Mouse (Mus musculus) kidney, adult 9 months (tissue): ENCODE data around the gene Htr6.

Experiments used
- DNase-seq: peaks from one replicate; pipeline ENCODE4 v3.0.0; 2022

Htr6 gene

DNA sequence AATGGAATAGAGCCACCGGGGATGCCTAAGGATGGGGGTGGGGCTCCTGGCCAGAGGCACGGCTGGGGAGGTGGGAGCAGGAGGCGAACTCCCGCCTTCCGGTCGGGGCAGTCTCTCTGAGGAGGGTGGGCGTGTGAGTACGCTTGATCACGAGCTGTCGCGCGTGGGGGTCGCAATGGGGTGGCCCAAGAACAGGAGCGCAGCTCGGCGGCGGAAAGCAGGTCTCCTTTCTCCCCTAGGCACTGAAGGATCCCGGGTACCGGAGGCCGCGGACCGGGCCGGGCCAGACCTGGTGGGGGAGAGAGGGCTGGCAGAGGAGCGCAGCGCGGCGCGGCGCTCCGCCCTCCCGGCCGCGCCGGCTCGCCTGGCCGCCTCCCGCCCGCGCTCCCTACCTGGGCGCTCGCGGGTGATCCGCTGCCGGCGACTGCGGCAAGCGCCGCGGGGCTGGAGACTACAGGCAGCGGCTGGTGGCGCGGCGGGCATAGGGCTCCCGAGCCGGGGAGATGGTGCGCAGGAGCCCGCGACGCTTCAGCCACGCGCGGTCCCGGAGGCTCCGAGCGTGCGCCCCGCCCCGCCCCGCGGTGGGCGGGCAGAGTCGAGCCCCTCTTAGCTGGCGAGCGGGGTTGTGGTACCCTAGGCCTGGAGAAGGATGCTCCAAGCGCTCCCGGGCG is at the start of gene Htr6:
Gene Htr6, minus strand, starts transcription at position 530 of the 671 bp plus-strand sequence.
- no peak for DNase-seq

DNA sequence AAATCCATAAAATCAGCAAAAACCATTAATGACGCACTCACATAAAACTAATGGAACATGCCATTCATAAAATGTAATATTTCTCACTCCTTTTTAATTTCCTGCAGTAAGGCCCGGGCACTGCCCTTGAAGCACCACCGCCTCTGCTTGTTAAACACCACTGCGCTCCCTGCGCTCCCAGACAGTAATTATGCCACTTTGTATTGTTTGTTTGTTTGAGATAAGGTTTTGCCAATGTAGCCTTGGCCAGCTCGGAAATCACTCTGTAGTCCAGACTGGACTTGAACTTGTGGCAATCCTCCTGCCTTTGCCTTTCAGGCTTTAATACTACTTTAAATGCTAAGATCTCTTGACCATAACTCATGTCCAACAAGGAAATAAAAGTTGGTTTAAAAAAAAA is 49.6 kb upstream of the Htr6 start:
- DNase-seq = no peak

- no peak for DNase-seq
Measured at GRCm38 (mm10) chr4:139122557-139122956, 47.2 kb upstream of the Htr6 start.

DNA sequence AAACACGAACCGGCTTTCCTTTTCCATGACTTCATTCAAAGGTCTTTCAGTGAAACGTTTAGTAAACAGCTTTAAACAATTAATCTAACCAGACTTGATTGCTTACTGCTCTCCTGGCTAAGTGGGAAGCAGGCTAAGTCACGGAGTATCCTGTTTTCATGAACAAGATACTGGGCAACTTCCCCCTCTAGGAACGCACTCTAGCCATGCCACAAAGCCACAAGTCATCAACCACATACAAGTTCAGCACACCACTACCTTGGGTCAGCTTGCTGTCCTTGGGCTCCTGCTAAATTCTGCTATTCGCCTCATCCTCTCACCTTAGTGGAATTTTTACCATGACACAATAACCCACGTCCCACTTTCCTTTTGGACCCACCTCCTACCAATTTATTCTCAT is 45.6 kb upstream of the Htr6 start:
- no peak for DNase-seq

GRCm38 (mm10) chr4:139120281-139120814 is 45.0 kb upstream of the Htr6 start:
- no peak for DNase-seq

GRCm38 (mm10) chr4:139116356-139117063 is 41.1 kb upstream of the Htr6 start:
- peak; percentile 67 for DNase-seq

GRCm38 (mm10) chr4:139115721-139116120 is 40.4 kb upstream of the Htr6 start:
- no peak for DNase-seq

- DNase-seq = peak; percentile 54
Measured at GRCm38 (mm10) chr4:139112482-139112881, 37.1 kb upstream of the Htr6 start.

DNA sequence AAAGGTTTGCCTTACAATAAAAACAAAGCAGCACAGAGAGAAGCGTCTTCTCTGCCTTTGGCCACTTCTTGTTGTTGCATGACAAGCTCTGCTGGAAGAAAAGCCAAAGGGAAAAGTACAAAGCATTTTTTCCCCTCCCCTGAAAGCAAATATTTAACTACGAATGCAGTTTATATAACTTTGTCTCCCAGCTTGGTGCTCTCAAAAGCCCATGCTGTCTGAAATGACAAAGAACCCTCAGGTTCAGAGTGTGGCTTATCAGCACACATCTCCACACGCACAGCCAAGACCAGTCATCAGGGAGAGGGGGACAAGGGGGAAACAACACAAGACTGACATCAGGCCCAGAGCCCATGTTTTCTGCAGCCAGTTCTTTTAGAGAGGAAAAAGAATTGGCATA is 36.1 kb upstream of the Htr6 start:
- DNase-seq = peak; percentile 89

DNA sequence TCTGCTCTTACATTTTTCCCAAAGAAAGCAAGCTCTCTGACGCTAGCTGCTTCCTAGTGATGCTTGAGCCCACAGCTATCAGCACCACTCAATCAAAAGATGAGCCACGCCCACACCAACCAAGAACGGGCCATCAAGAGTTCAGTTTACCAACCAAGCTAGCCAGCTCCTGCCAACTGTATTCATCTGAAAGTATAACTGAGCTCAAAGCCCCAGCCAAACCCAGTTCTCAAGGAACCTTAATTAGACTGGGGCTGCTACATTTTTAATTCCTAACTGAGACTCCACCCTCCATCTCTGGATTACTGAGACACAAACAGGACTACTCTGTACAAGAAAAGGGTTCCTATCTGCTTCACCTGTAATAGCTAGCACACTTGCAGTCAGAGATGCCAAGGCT is 35.5 kb upstream of the Htr6 start:
- DNase-seq = peak; percentile 75

- no peak for DNase-seq
Measured at GRCm38 (mm10) chr4:139105453-139105852, 30.1 kb upstream of the Htr6 start.

DNA sequence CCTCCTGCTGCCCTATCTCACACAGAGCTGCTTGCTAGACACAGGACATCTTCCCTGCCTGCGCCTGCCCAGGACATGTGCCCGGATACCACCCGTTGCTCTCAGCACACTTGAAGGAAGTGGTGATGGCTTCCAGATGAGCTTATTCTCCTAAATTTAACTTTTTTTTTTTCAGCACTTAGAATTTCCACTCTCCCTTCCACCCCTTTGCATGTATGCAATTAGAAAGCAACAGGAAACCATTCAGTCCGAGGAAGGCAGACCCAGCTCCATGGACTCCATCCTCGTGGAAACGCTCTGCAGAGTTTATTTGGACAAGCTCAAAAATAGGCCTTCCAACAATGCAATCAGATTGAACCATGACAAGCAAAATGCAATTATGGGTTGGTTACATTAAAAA is 26.2 kb upstream of the Htr6 start:
- DNase-seq = no peak

DNA sequence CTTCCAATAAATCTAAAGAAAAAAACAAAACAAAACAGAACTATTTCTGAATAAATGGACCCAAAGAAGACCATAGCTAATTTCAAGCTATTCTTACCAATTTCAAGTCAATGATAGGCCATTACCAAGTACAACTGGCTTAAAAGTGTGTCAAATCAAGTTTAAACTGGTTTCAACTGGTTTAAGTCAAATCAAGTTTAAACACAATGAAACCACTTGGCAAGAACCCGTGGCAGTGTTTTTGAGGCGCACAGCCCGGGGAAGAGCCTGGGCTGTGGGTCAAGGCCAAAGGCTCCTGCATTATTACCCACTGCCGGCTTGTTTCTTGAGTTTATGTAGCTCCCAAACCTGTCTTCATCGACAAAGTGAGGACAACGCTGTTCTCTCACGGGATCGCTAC is 25.0 kb upstream of the Htr6 start:
- DNase-seq = no peak

DNA sequence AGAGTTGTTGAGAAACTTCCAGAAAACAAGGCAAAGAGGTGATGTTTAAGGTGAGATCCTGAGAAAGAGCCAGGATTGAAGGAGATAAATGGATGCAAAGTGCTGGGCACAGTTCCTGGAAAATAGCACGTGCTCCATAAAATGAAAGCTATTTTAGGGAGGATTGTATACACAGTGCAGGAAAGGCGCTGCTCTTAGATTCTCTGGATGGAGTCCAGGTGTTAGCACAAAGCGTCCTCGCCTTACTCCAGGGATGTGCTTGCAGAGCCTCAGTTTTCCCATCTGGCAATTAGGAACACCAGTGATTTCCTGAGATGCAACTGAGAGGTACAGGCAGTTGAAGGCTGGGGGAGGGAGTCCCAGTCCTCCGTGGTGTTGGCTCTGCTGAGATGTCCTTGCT is 20.8 kb upstream of the Htr6 start:
- DNase-seq = no peak

GRCm38 (mm10) chr4:139095406-139095805 is 20.0 kb upstream of the Htr6 start:
- peak; percentile 72 for DNase-seq

- no peak for DNase-seq
Measured at GRCm38 (mm10) chr4:139093196-139093530, 17.8 kb upstream of the Htr6 start.

DNA sequence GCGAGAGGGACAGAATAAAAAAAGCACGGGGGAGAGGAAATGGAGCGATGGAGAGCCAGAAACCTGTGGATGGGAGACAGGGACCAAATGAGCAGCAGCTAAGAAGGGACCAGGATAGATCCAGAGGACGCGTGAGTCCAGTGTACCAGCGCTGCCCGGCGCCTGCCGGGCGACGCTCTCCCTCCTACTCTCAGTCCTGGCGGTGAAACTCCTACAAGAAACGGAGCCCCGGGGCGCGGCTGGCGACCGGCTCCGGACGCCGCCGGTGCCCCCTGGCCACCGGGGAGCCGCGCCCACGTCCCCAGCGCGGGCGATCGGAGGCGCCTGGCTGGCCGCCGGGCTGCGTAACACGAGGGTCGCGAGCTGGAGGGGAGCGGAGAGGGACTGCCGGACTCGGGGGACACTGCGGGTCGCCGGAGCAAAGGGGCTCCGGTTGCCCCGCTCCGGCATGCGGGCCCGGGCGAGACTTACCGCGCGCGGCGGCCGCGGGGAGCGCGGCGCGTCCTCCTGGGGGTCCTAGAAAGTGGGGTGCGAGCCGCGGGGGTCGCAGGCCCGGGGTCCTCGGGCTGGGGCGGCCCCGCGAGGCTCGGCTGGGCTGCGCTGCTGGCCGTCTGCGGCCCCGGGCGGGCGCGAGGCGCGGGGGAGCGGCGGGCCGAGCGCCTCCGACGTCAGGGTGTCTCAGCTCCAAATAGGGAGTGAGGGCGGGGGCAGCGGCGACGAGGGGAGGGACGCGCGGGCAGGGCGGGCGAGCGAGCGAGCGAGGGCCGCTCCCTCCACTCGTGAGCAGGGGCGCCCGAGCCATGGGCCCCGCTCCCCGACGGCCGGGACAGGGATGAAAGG is 17.2 kb upstream of the Htr6 start, which contains the start of gene Nbl1:
Gene Nbl1, minus strand, starts transcription at position 638 of the 840 bp plus-strand sequence.
- DNase-seq = no peak

DNA sequence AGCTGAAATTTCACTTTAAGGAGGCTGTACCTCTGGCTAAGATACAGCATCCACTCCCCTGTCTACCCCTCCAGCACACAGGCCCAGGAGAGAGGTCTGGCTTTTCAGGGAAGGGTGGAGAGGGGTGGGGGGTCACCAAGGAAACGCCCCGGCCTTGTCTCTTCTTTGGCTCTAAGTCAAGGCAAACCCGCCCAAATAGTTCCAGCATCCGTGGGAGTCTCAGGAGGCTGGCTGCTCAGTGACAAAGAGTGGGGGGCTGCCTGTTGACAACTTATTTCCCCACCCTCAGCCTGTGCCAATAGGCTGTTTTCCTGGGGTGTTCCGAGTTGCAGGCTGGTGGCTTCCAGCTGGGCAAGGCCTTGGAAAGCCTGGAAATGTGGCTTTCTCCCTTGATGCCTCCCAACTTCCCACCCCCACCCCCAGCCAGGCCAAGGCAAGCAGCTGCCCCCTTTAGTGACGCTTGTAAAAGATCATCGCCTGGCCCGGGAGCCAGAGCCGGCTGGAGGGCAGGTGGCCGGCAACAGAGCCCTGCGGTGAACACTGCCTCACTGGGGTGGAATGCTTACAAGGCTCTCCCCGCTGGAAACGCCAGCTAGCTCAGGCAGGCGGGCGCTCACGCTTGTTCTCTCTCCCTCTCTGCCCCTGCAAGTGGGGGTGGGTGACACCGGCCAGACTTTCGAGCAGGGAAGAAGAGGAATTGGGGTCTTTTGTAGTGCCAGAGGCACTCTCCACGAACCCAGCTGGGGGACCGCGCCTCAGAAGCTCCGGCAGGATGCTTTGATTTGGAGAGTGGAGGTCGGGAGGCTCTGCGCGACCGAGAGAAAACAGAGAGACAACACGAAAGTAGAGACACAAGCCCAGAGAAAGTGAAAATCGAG is 16.3 kb upstream of the Htr6 start:
- DNase-seq = no peak

- no peak for DNase-seq
Measured at GRCm38 (mm10) chr4:139091066-139091465, 15.7 kb upstream of the Htr6 start.

- no peak for DNase-seq
Measured at GRCm38 (mm10) chr4:139090303-139090940, 15.1 kb upstream of the Htr6 start.

DNA sequence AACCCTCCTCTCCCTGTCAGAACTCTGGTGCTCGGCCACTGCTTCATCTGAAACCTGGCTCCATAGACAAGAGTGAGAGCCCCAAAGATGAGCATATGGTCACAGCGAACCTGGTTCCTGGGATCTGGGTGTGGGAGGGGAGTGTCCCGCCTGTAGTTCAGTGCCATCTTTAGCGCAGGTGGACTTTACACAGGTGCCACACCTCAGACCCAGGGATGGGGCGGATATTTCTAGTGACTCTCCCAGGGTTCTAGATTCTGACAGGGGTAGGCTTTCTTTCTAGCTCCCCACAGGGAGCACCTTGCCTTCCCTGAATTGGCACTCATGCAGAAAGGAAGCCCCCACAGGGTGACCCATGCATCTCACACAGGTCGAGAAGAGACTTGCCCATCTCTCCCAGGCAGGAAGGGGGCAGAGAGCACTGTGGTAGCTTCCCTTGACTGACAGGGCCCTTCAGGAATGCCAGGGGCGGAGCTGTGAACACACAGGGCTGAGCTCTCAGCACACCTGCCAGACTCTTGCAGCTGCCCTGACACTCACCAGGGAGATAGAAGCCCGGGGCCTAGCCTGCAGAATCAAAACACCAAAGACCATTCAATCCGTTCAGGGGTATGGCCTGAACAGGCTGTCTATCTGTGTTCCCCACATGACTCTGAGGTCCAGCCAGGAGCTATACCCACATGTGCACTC is 13.8 kb upstream of the Htr6 start:
- DNase-seq = peak; percentile 35
